Mouse (Mus musculus): ENCODE measurements around the gene Mfsd6l. TPM values are rescaled to one million over a fixed set of nuclear protein-coding genes. Genes with fewer than 3 reads are reported as not detected.

The Mfsd6l gene
- polyA plus RNA-seq, 1 experiment = not detected

DNA sequence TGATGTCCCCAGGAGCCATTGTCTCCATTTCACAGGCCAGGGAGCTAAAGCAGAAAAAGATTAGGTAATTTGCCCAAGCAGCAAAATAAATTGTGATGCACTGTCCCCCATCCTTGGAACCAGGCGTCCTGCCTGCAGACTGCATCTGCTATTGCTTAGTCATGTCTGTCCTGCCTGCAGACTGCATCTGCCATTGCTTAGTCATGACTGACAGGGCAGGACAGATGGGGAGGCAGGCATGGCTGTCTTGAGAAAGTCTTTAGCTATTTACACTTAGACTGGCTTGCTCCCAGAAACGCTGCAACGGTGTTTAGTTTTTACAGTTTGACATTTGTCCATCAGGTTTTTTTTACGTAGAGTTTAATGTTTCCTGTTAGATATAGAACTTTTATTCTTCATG lies 19.5 kb upstream of the Mfsd6l start:
- no peak overlapping the region for H3K4me3 ChIP-seq (ENCODE audit: insufficient read depth, low read depth, low read length)
- no peaks in the 10 kb centered on the region for H3K4me1 ChIP-seq (ENCODE audit: control insufficient read depth, insufficient read depth, insufficient read length, low read length)
- H3K27ac ChIP-seq (replicated peaks; ENCODE audit: low read depth, low read length) = no peak overlapping the region

DNA sequence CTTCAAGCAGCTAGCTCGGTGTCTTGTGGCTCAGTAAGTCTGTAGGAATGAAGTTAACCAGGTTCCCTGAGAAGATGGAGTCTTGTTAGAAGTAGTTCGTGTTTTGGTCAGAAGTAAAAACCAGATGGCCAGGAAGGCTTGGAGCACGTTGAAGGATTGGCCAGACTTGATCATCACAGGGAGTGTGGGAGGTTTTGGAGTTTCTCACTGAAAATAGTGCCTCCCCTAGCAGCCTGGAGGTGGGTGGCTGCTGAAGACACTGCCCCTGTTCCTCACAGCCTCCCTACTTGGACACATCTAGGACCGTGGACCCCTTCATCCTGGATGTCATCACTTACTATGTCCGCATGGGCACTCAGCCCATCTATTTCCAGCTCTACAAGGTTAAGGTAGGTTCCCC lies 16.4 kb upstream of the Mfsd6l start:
- H3K4me1 ChIP-seq (ENCODE audit: control insufficient read depth, insufficient read depth, insufficient read length, low read length) = peaks cover under 1% of the 10 kb centered on the region; the same call in 1 of the 2 replicates
- H3K27ac ChIP-seq (replicated peaks; ENCODE audit: low read depth, low read length) = no peak overlapping the region
- H3K4me3 ChIP-seq (ENCODE audit: insufficient read depth, low read depth, low read length) = no peak overlapping the region

- Histone ChIP-seq H3K4me3 (ENCODE audit: insufficient read depth, low read depth, low read length) (no peak overlapping the region), H3K27ac (replicated peaks; ENCODE audit: low read depth, low read length) (no peak overlapping the region), H3K4me1 (ENCODE audit: control insufficient read depth, insufficient read depth, insufficient read length, low read length) (peaks cover 10% of the 10 kb centered on the region; the same call in 1 of the 2 replicates)
These were observed 11.4 kb upstream of the Mfsd6l start for GRCm38 (mm10) chr11:68544554-68544953.

DNA sequence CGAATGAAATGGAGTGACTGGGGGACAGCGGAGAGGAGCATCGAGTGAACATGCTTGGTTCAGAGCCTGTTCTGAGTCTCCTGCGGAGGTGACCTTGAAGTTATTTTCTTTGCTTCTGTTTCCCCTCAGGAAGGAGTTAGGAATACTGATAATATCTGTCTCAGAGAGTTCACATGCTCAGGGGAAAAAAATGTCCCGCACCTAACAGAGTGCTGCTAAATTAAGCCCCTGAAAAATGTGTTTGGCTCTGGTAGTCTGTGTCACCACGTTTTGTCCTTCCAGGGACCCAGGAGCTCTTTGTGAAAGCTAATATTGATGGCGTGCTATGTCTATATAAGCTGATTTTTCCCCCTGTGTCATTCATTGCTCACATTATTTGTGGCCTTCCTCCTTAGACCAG lies 10.8 kb upstream of the Mfsd6l start:
- Histone ChIP-seq H3K4me3 (ENCODE audit: insufficient read depth, low read depth, low read length) (no peak overlapping the region), H3K4me1 (ENCODE audit: control insufficient read depth, insufficient read depth, insufficient read length, low read length) (peaks cover 10% of the 10 kb centered on the region; the same call in 1 of the 2 replicates), H3K27ac (replicated peaks; ENCODE audit: low read depth, low read length) (0 out of 2 replicates have a peak overlapping the region, but pooled peaks have one; percentile 3)

- Histone ChIP-seq H3K4me3 (ENCODE audit: insufficient read depth, low read depth, low read length) (no peak overlapping the region), H3K27ac (replicated peaks; ENCODE audit: low read depth, low read length) (0 out of 2 replicates have a peak overlapping the region, but pooled peaks have one; percentile 22), H3K4me1 (ENCODE audit: control insufficient read depth, insufficient read depth, insufficient read length, low read length) (peaks cover 10% of the 10 kb centered on the region; the same call in 1 of the 2 replicates)
These were observed 10.2 kb upstream of the Mfsd6l start for GRCm38 (mm10) chr11:68545682-68546222.

GRCm38 (mm10) chr11:68547484-68547883 lies 8.5 kb upstream of the Mfsd6l start:
- H3K27ac ChIP-seq (replicated peaks; ENCODE audit: low read depth, low read length) = no peak overlapping the region
- peaks cover 10% of the 10 kb centered on the region; the same call in 1 of the 2 replicates for H3K4me1 ChIP-seq (ENCODE audit: control insufficient read depth, insufficient read depth, insufficient read length, low read length)
- no peak overlapping the region for H3K4me3 ChIP-seq (ENCODE audit: insufficient read depth, low read depth, low read length)

DNA sequence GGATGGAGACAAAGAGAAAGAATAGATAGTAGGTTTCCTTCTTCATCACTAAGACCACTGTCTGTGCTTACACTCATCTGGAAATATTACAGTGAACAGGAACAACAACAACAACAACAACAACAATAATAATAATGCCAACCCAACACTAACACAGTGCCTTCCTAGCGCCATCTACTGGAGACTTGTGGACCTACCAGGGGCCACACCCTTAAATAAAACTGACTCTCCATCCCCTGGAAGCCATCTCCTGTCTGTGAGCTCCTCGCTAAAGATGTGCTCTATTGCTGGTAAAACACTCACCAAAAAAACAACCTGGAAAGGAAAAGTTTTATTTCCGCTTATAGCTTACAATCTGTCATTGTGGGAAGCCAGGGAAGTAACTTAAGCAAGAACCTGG lies 6.4 kb upstream of the Mfsd6l start:
- H3K4me3 ChIP-seq (ENCODE audit: insufficient read depth, low read depth, low read length) = no peak overlapping the region
- H3K4me1 ChIP-seq (ENCODE audit: control insufficient read depth, insufficient read depth, insufficient read length, low read length) = peaks cover 10% of the 10 kb centered on the region; the same call in 1 of the 2 replicates

GRCm38 (mm10) chr11:68550358-68550757 lies 5.6 kb upstream of the Mfsd6l start:
- Histone ChIP-seq H3K4me1 (ENCODE audit: control insufficient read depth, insufficient read depth, insufficient read length, low read length) (peaks cover 7% of the 10 kb centered on the region; the same call in 1 of the 2 replicates), H3K4me3 (ENCODE audit: insufficient read depth, low read depth, low read length) (no peak overlapping the region), H3K27ac (replicated peaks; ENCODE audit: low read depth, low read length) (no peak overlapping the region)

More for the DNA sequence above, 6.4 kb upstream of the Mfsd6l start:
- H3K27ac ChIP-seq (replicated peaks; ENCODE audit: low read depth, low read length) = no peak overlapping the region

DNA sequence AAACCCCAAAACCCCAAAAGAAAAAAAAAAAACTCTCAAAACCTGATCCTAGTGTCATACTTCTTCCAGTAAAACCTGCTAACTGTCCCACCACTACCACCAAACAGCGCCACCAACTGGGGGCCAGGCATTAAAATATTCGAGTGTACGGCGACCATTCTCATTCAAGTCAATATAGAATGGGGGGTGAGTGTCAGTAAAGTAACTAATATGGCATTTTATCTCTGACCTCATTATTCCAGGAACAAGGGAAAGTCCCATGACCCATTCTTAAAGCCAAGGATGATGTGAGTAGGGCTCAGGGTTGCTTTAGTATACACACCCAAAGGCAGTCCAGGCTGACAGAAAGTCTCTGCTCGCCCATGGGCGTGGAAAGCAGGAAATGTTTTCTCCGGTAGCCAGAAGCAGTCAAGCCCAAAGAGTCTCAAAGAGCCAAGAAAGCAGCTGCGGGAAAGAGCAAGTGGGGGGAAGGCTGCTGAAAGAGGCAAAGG lies 2.0 kb upstream of the Mfsd6l start:
- H3K4me3 ChIP-seq (ENCODE audit: insufficient read depth, low read depth, low read length) = no peak overlapping the region
- H3K27ac ChIP-seq (replicated peaks; ENCODE audit: low read depth, low read length) = 0 out of 2 replicates have a peak overlapping the region, but pooled peaks have one; percentile 5
- H3K4me1 ChIP-seq (ENCODE audit: control insufficient read depth, insufficient read depth, insufficient read length, low read length) = no peaks in the 10 kb centered on the region

DNA sequence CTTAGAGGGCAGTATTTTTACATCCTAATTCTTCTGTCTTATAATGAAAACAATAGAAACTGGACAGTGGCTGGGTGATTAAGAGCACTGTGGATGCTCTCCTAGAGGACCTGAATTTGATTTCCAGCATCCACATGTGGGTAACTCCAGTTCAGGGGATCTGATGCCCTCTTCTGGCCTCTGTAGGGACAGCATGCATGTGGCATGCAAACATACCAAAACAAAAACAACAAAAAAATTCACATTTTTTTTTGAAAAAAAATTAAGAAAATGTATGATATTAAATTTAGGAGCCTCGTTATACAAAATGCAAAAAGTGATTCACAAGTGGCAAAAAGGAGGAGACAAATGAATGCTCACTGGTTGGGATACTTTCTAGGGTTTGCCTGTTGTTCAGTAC lies 3.6 kb downstream of the Mfsd6l start:
- Histone ChIP-seq H3K4me1 (ENCODE audit: control insufficient read depth, insufficient read depth, insufficient read length, low read length) (no peaks in the 10 kb centered on the region), H3K4me3 (ENCODE audit: insufficient read depth, low read depth, low read length) (no peak overlapping the region)

DNA sequence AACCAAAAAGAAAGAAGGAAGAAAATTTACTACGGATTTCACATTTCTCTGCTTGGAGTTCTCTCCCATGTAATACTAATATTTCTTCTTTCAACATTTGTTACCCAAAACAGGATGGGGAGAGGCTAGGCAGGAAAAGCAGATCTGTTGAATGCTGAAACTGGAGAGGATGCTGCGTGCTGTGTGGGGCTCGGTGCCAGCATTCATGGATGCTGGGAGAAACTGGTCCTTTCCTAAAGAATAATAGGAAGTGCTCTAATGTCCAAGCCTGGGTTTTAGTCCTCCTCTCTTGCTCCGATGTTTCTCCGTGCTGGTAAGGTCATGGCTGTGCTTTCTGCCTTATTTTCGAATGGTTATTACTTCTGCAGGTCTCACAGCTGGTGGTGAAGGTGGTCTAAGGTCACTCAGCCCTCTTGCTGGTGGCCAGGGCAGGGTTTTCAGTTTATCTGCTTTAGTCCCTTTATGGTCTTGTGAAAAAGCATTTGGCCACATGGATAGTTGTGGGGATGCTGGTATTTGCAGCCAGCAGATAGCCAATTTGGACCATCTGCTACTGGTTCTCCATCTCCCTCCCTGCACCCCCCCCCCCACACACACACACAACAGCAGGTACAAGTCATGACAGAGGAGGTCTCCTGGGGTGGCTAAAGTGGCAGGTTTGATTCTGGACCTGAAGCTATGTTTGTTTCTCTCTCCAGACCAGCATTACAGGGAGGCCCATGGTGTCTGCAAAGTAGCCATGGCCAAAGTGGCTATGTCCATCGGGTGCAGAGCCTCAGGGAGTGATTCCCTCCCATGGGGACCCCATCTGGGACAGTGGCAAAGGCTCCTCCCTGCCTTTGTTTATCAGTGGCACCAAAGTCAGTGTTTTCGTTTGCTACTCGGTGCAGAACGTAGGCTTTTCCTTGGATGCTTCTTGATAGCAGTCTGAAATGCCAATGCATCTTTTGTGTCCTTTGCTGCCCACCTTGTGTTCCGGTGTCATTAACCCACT lies 6.3 kb downstream of the Mfsd6l start:
- no peaks in the 10 kb centered on the region for H3K4me1 ChIP-seq (ENCODE audit: control insufficient read depth, insufficient read depth, insufficient read length, low read length)
- H3K4me3 ChIP-seq (ENCODE audit: insufficient read depth, low read depth, low read length) = no peak overlapping the region
- H3K27ac ChIP-seq (replicated peaks; ENCODE audit: low read depth, low read length) = no peak overlapping the region

More for the DNA sequence above, 3.6 kb downstream of the Mfsd6l start:
- no peak overlapping the region for H3K27ac ChIP-seq (replicated peaks; ENCODE audit: low read depth, low read length)

DNA sequence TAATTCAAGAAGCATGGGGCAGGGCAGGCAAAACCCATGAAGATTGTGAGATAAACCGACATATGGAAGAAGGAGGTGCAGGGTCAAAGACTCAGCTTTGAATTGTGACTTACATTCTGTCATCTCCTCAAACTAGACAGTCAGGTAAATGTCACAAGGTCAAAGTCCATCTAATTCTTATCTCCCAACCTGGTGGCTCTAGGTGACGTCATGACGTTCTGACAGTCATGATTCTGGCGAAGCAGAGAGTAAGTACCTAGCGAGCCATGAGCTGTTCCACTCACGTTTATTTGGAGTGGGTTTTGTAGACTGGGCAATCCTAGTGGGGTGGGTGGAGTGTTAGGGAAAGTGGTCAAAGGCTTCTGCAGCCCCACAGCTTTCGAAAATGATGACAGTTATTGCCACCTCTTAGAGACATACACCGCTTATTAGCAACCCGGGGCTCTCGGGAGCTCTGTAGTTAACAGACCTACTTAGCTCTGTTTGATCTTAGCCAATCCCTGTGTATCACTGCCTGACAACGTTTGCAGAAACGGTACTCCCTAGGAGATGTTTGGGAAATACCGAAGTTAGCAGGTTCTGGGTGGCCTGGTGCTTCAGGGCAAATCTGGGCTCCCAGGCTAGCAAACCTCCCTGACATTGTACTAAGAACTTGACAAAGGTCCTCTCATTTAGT lies 8.5 kb downstream of the Mfsd6l start:
- H3K4me3 ChIP-seq (ENCODE audit: insufficient read depth, low read depth, low read length) = no peak overlapping the region

GRCm38 (mm10) chr11:68565032-68565429 lies 9.0 kb downstream of the Mfsd6l start:
- Histone ChIP-seq H3K27ac (replicated peaks; ENCODE audit: low read depth, low read length) (no peak overlapping the region), H3K4me1 (ENCODE audit: control insufficient read depth, insufficient read depth, insufficient read length, low read length) (no peaks in the 10 kb centered on the region), H3K4me3 (ENCODE audit: insufficient read depth, low read depth, low read length) (no peak overlapping the region)

More for the DNA sequence above, 8.5 kb downstream of the Mfsd6l start:
- no peak overlapping the region for H3K27ac ChIP-seq (replicated peaks; ENCODE audit: low read depth, low read length)
- H3K4me1 ChIP-seq (ENCODE audit: control insufficient read depth, insufficient read depth, insufficient read length, low read length) = no peaks in the 10 kb centered on the region

GRCm38 (mm10) chr11:68566447-68567059 lies 10.6 kb downstream of the Mfsd6l start:
- H3K27ac ChIP-seq (replicated peaks; ENCODE audit: low read depth, low read length) = no peak overlapping the region
- no peaks in the 10 kb centered on the region for H3K4me1 ChIP-seq (ENCODE audit: control insufficient read depth, insufficient read depth, insufficient read length, low read length)
- no peak overlapping the region for H3K4me3 ChIP-seq (ENCODE audit: insufficient read depth, low read depth, low read length)
